Mouse (Mus musculus) intestine, embryonic 16.5 days (tissue): ENCODE measurements around the gene Vil1. TPM values are rescaled to one million over a fixed set of nuclear protein-coding genes. Genes with fewer than 3 reads are reported as not detected.

Source experiments
- ATAC-seq: fragments of 200-750 bp; cut with Nextera tagmentation; 2 replicates; pipeline ENCODE4 v1.8.0; 2017; ENCODE audit warnings: moderate TSS enrichment, moderate library complexity
- H3K27ac ChIP-seq: fragments of 300-500 bp; sonication (generic); 2 replicates; pipeline ENCODE4 v1.5.1; 2014; ENCODE audit warnings: mild to moderate bottlenecking, low read length
- H3K27me3 ChIP-seq: fragments of 300-500 bp; sonication (generic); replicated peaks from 2 replicates; pipeline ENCODE4 v1.6.1; 2014; ENCODE audit warnings: low read length, control low read depth, mixed read lengths; ENCODE audit not compliant: control insufficient read depth, insufficient read depth
- H3K36me3 ChIP-seq: fragments of 300-500 bp; sonication (generic); 2 replicates; pipeline ENCODE4 v1.6.1; 2014; ENCODE audit warnings: low read length, control low read depth; ENCODE audit not compliant: control insufficient read depth, insufficient read depth
- H3K4me1 ChIP-seq: fragments of 300-500 bp; sonication (generic); 2 replicates; pipeline ENCODE4 v1.6.1; 2014; ENCODE audit warnings: low read length, control low read depth, mixed read lengths; ENCODE audit not compliant: control insufficient read depth, insufficient read depth
- H3K4me2 ChIP-seq: fragments of 300-500 bp; sonication (generic); 2 replicates; pipeline ENCODE4 v1.6.1; 2014; ENCODE audit warnings: low read depth, low read length, control low read depth
- H3K4me3 ChIP-seq: fragments of 300-500 bp; sonication (generic); 2 replicates; pipeline ENCODE4 v1.5.1; 2014; ENCODE audit warnings: mild to moderate bottlenecking, low read length
- H3K9ac ChIP-seq: fragments of 300-500 bp; sonication (generic); 2 replicates; pipeline ENCODE4 v1.6.1; 2014; ENCODE audit warnings: low read depth, low read length
- H3K9me3 ChIP-seq: fragments of 300-500 bp; sonication (generic); 2 replicates; pipeline ENCODE4 v1.6.1; 2016; ENCODE audit warnings: low read length, control low read depth; ENCODE audit not compliant: control insufficient read depth
- WGBS: fragments of 180-500 bp; shearing (Covaris S2); extraction: QIAGEN DNeasy Blood & Tissue Kit; methylation state at CpG from one replicate; pipeline ENCODE4 v1.1.7; 2014; 5-methylcytosine and 5-hydroxymethylcytosine counted together
- polyA plus RNA-seq: library from polyadenylated mRNA; unstranded; fragments of >200 nt; fragmentation: Nextera tagmentation; extraction: Ambion mirVana; gene quantifications from 2 replicates; pipeline ENCODE4 v1.2.1, GENCODE M21; 2015

The Vil1 gene
- 207 and 244 TPM in 2 replicates for polyA plus RNA-seq

GRCm38 (mm10) chr1:74408589-74409504, at the start of gene Vil1:
Gene Vil1, plus strand, starts transcription at chr1:74409376.
- H3K36me3 ChIP-seq: no peaks in the 10 kb centered on the region
- H3K9me3 ChIP-seq: no peaks in the 10 kb centered on the region
- WGBS: 33% methylated on average over 15 of the region's 15 CpGs
- peak within 1 kb of the TSS; percentile 66 for H3K9ac ChIP-seq
- peak within 1 kb of the TSS; percentile 51 for H3K4me2 ChIP-seq
- no peaks in the 10 kb centered on the region for H3K27me3 ChIP-seq
- peak within 1 kb of the TSS; percentile 97 for H3K27ac ChIP-seq
- peak within 1 kb of the TSS; percentile 47 for H3K4me3 ChIP-seq
- H3K4me1 ChIP-seq: peaks cover 13% of the 10 kb centered on the region; the same call in 1 of the 2 replicates
- peak; percentile 91 for ATAC-seq

GRCm38 (mm10) chr1:74359952-74360517, 49.1 kb upstream of the Vil1 start:
- no peak for ATAC-seq
- no peaks in the 10 kb centered on the region for H3K4me1 ChIP-seq
- no peaks in the 10 kb centered on the region for H3K9me3 ChIP-seq
- no peak overlapping the region for H3K9ac ChIP-seq
- no peak overlapping the region for H3K27ac ChIP-seq
- no peak overlapping the region for H3K4me3 ChIP-seq
- no peaks in the 10 kb centered on the region for H3K36me3 ChIP-seq
- WGBS: 88% methylated on average over 5 of the region's 5 CpGs
- H3K4me2 ChIP-seq: no peak overlapping the region
- no peaks in the 10 kb centered on the region for H3K27me3 ChIP-seq

- no peak within 1 kb of the TSS for H3K4me2 ChIP-seq
- no peak within 1 kb of the TSS for H3K4me3 ChIP-seq
- no peak within 1 kb of the TSS for H3K9ac ChIP-seq
- 4% methylated on average over 2 of the region's 2 CpGs for WGBS
- no peak within 1 kb of the TSS for H3K27ac ChIP-seq
- H3K27me3 ChIP-seq: no peaks in the 10 kb centered on the region
- H3K9me3 ChIP-seq: no peaks in the 10 kb centered on the region
- no peaks in the 10 kb centered on the region for H3K36me3 ChIP-seq
- H3K4me1 ChIP-seq: no peaks in the 10 kb centered on the region
- ATAC-seq: peak; percentile 76
Observed at GRCm38 (mm10) chr1:74361812-74362211, 47.4 kb upstream of the Vil1 start, which contains the start of gene Catip. Gene Catip, plus strand, starts transcription at chr1:74362108.

- H3K4me2 ChIP-seq: no peak overlapping the region
Observed at GRCm38 (mm10) chr1:74362325-74363229, 46.6 kb upstream of the Vil1 start.

GRCm38 (mm10) chr1:74363437-74363836, 45.7 kb upstream of the Vil1 start:
- no peaks in the 10 kb centered on the region for H3K27me3 ChIP-seq
- H3K27ac ChIP-seq: no peak overlapping the region
- H3K4me2 ChIP-seq: no peak overlapping the region
- H3K9me3 ChIP-seq: no peaks in the 10 kb centered on the region
- WGBS: 60% methylated on average over 5 of the region's 5 CpGs
- ATAC-seq: no peak
- no peak overlapping the region for H3K9ac ChIP-seq
- no peaks in the 10 kb centered on the region for H3K36me3 ChIP-seq
- H3K4me1 ChIP-seq: peaks cover 5% of the 10 kb centered on the region
- H3K4me3 ChIP-seq: no peak overlapping the region

More at GRCm38 (mm10) chr1:74362325-74363229, 46.6 kb upstream of the Vil1 start:
- Histone ChIP-seq H3K4me1 (no peaks in the 10 kb centered on the region), H3K36me3 (no peaks in the 10 kb centered on the region), H3K9me3 (no peaks in the 10 kb centered on the region), H3K4me3 (no peak overlapping the region), H3K27ac (no peak overlapping the region), H3K9ac (no peak overlapping the region), H3K27me3 (no peaks in the 10 kb centered on the region)
- WGBS: 60% methylated on average over 17 of the region's 17 CpGs
- peak; percentile 14; the same call in 1 of the 2 replicates for ATAC-seq

- no peak overlapping the region for H3K27ac ChIP-seq
- no peaks in the 10 kb centered on the region for H3K36me3 ChIP-seq
- no peaks in the 10 kb centered on the region for H3K9me3 ChIP-seq
- no peak overlapping the region for H3K4me3 ChIP-seq
- H3K27me3 ChIP-seq: no peaks in the 10 kb centered on the region
- 69% methylated on average over 8 of the region's 8 CpGs for WGBS
- ATAC-seq: no peak
- peaks cover 6% of the 10 kb centered on the region for H3K4me1 ChIP-seq
- no peak overlapping the region for H3K9ac ChIP-seq
- no peak overlapping the region for H3K4me2 ChIP-seq
Observed at GRCm38 (mm10) chr1:74364270-74364669, 44.9 kb upstream of the Vil1 start.

GRCm38 (mm10) chr1:74367886-74368645, 41.1 kb upstream of the Vil1 start:
- ATAC-seq: peak; percentile 93
- no peaks in the 10 kb centered on the region for H3K9me3 ChIP-seq
- H3K36me3 ChIP-seq: no peaks in the 10 kb centered on the region
- H3K27me3 ChIP-seq: no peaks in the 10 kb centered on the region
- peak overlapping the region; percentile 68 for H3K9ac ChIP-seq
- 10% methylated on average over 34 of the region's 34 CpGs for WGBS
- H3K4me3 ChIP-seq: peak overlapping the region; percentile 48
- H3K27ac ChIP-seq: peak overlapping the region; percentile 41
- peak overlapping the region; percentile 82 for H3K4me2 ChIP-seq
- H3K4me1 ChIP-seq: peaks cover 6% of the 10 kb centered on the region

GRCm38 (mm10) chr1:74370040-74370439, 39.1 kb upstream of the Vil1 start:
- H3K9me3 ChIP-seq: no peaks in the 10 kb centered on the region
- no peaks in the 10 kb centered on the region for H3K27me3 ChIP-seq
- no peaks in the 10 kb centered on the region for H3K36me3 ChIP-seq
- H3K4me1 ChIP-seq: peaks cover 6% of the 10 kb centered on the region
- H3K27ac ChIP-seq: no peak overlapping the region
- no peak overlapping the region for H3K4me3 ChIP-seq
- H3K9ac ChIP-seq: no peak overlapping the region
- no peak for ATAC-seq
- 54% methylated on average over 4 of the region's 4 CpGs for WGBS
- no peak overlapping the region for H3K4me2 ChIP-seq
